Mouse (Mus musculus) 3T3-L1 (cell line): ENCODE results near the gene Rogdi.
A peak's percentile ranks its signal among the peaks of the same experiment; 100 is the strongest.

Experiments used
- DNase-seq: peaks from one replicate; pipeline ENCODE4 v3.0.0-alpha.2; 2015; ENCODE audit warnings: low read depth, low spot score

Gene Rogdi

DNA sequence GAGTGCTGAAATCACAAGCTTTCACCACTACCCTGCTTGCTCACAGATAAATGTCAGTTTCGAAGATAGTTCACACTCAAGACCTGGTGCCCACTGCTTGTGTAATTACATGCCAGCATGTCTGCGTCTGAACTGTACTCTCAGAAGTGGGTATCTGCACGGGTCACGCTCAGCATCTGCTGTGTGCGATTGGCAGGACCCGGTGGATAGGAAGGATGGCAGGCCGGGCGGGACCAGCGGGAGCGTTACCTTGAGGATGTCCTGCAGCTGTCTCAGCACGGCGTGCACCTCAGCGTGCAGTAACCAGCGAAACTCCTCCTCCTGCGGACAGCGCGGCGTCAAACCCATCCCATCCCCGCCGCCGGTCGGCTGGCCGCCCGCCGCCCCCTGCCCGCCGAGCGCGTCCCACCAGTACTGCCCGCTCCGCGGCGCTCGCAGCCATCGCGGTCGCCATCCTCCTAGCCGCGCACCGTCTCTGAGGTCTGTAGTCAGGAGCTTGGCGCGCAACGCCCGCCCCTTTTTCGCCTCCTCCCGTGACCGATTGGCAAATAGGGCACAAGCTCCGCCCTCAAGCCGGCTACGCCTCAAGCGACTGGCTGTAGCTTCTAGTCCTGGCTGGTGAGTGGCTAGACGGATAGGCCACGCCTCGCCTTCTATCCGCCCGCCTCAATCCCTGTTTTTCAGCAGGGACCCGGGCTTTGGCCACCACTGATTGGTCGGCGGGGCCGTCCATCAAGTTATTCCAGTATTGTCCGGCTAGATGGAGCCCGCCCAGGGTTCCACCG is at the start of gene Rogdi:
TSS of gene Rogdi (minus strand) at position 500 of the 785 bp plus-strand sequence.
- DNase-seq = peak; percentile 100

DNA sequence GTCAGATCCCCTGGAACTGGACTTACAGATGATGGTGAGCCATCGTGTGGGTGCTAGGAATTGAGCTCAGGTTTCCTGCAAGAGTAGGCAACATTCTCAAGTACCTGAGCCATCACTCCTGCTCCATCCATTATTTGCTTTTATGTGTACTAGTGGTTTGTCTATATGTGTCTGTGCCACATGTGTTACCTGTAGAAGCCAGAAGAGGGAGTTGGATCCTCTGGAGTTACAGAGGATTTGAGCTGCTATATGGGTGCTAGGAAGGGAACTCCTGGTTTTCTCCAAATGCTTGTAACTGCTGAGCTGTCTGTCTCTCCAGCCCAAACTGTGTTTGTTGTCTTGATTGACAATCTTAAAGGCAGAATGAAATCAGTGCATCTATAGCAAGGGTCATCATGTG is 44.8 kb upstream of the Rogdi start:
- peak; percentile 78 for DNase-seq

DNA sequence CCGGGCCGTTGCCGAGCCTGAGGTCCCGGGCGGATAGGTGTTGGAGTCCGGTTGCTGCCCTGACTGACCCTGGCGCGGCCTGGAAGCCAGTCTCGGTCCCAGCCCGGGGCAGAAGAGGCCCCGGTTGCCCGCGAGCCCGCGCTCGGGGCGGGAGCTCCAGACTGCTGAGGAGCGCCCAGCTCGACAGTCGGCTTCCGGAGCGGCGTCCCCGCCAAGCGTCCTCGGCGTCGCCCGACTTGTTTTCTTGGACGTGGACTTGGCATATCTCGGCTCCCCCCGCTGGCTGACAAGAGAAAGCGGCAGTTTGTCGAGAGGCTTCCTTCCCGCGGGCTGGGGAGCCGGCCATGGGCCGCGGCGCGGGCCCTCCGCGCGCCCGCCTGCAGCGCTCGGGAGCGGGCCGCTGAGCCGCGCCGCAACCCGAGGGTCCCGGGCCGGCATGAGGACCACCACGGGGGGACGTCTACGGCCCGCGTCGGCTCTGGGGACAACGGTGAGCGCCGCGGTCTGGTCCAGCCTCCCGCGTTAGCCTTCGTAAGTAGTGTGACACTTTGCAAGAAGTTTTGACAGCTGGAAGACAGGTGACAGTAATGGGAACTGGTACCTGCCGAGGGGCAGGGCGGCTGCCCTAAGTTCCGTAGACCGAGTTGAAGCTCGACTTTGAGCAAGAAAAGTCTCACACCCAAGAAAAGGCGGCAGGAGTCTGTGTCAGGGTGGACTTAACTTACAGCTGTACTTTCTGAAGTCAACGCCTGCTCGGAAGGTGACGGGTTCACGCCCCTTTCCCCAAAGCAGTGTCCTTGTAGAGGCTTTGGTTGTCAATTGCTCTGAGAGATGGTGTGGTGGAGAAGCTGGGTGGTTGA is 37.1 kb upstream of the Rogdi start:
- peak; percentile 76 for DNase-seq

DNA sequence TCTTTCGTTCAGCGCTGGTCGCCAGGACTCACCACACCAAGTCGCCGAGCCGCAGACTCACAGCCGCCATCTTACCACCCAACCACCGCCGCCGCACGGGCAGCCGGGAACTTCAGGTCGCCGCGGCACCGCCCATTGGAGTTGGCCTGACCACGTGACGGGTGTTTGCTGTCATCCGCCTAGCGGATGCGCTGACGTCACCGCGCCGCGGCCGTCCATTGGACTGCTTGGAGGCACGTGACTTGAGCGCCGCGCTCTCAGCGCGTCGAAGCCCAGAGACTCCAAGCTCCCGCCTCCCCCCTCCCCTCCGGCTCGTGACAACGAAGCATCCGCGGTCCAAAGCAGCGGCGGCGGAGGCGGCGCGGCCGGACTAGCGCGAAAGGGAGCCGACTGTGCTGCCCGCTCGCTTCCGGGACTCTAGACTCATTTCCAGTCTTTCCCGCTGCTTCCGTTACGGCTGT is 36.5 kb upstream of the Rogdi start, which contains the start of the genes Glyr1 and Ubn1:
TSS of gene Glyr1 (minus strand) at position 90 of the 461 bp plus-strand sequence.
TSS of gene Ubn1 (plus strand) at position 284 of the 461 bp plus-strand sequence.
- DNase-seq = peak; percentile 100

DNA sequence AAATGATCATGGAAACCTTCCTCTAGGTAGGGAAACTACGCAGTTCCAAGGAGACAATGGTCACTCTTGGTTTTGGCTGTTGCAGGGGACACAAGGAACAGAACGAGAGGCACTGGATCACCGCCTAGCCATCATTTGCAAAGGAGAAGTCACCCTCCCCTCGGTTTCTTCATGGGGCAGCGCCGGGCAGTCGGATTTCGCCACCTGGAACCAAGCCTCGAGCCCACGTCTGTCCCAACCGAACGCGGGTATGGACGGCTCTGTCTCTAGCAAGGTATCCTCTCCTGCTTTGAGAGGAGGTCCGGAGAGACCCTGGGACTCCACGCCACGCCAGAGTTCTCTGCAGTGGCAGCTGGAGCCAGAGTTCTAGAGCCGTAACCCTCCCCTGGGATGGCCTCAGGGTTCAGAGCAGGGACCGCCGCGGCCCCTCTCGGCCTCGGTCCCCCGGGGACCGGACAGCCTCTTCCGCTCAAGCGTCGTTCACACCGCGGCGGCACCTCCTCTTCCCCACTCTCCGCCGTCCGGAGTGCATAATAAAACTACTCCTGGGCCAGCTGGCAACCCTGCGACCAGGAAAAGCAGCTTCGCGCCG is 35.9 kb upstream of the Rogdi start:
- DNase-seq = no peak

DNA sequence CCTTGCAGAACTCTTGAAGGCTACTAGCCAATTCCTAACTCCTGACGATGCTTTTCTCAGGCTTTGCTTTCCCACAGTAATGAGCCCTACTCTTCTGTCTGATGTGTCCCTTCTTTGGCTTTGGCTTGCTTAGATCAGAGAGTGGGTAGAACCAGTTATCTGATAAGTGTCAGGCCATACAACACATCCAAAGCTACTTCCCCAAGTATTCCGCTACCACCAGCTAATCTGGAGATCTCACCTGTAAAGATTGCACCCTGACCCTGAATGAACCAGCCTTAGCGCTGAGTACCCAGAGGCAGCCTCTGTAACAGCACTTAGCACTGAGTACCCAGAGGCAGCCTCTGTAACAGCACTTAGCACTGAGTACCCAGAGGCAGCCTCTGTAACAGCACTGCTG is 32.0 kb upstream of the Rogdi start:
- no peak for DNase-seq

DNA sequence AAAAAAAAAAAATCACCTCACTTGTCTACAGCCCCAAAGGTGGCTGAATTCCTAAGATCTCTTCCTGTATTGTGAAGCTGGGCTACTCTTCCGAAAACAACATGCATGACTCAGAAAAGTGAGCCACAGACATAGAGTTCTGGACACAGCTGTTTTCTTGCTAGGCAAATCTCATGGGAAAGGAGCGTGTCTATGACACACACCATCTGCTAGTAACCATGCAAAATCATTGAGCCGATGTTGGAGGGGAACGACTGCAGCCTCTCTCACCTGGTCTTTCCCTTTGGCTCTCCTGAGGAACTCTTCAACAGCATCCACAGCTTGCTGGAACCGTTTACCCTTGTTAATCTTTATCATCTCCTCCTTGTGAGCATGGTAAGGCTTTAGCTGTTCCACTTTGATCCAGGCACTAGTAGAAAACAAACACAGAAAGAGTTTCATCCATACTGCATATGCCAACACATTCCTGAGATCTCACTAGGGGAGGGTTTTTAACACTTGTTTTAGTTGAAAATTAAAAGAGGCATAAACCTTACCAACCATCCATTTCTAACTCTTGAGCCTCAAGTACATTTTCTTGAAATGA is 23.4 kb upstream of the Rogdi start:
- no peak for DNase-seq

DNA sequence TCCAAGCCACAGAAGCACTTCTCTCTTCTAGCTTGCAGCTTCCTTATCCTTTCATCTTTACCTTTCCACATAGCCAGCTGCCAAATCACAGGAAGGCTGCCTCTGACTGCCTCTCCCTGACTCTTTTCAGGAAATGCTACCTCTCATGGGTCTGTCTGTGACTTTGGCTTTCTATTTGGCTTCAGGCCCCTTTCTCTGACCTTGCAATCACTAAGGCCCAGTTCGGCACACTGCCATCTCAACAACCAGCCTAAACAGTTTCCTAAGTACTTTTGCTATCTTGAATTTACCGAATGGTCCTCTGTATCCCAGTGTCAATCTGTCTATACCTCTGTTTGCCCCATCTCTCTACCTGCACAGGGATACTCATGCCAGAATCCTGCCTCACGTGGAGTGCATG is 22.2 kb upstream of the Rogdi start:
- DNase-seq = no peak

DNA sequence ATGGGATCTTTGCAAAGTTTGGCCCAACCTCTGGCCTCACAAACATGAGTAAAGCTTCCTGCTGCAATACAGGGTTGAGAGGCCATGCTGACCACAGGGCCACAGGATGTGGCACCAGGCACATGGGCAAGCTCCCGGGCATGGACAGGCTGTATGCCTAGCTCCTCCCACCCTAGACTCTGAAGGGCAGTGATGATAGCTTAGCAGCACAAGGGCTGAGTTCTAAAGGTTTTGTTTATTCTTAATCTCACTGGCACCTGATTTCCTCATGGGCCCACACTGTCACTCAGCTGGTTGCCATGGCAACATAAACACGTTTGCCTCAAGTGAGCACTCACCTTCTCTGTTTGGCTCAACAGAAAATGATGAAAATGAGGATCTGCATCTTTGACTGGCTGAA is 16.5 kb upstream of the Rogdi start:
- peak; percentile 19 for DNase-seq

DNA sequence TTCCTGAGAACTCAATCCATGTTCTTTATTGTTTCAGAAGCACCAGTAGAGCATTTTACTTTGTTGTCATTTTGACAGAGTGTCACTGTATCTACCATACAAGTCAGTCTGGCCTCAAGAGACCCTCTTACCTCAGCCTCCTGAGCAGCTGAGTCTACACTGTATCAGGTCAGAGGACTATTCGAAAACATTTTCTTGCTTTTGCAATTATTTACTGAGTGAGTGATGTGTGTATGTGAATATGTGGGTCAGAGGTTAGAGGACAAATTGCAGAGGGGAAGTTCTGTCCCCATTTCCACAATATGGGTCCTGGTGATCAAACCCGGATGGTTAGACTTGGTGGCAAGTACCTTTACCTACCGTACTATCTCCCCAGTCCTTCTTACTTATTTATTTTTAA is 10.7 kb upstream of the Rogdi start:
- DNase-seq = no peak

DNA sequence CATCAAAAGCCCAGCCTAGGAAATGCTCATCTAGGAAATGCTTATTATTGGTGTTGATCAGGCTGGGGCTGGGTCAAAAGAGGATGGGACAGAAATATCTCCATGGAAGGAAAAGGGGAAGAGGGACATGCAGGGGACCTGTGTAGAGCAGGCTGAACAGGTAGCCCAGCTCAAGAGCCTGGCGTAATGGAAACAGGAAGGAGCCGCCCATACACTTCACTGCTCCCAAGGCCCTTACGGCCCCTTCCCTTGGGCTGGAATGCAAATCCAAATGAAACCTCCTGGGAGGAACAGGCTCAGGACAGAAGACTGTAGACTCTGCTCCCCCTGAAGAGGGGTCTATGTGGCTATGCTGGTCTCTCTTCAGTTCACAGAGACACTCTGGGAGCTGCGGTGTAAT is 1.2 kb upstream of the Rogdi start:
- no peak for DNase-seq

DNA sequence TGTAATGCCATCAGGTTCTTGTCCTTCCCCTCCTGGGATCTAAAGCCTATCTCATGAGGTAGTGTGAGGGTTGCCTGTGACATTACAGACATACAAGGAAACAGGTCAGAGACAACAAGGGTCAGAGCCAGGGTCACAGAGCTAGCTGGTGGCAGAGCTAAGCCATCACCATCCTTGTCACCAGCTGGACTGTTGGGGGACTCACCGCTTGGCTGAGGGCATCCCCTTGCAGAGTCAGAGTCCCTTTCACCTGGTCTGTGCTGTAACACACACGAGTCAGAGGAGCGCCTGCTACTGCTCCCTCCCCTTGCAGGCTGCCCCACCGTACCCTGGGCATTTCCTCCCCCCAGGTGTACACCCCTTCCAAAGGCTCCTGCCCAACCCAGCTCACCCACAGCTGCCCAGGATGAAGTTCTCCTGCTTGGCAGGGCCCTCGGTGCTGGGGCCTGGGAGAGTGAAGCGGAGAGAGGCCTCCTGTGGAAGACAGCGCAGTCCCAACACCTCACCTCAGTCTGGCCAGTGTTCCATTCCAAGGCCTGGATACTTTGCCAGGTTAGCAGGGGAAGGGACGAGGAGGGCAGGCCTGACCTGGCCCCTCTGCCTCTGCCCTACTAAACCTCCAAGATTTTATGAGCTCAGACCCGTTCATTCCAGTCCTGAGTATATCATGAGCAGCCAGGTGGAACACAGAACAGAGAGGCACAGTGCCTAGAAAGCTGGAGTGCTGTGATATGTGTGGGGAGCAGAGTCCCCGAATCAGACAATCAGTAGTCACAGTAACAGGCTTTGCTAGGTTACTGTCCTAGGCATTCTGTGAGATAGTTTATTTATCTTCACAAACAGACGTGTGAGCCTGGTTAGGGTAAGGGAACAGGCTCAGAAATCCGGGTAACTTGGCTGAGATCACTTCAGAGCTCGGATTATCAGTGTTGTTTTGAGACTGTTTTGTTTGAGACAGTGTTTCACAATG is 1.0 kb downstream of the Rogdi start:
- DNase-seq = no peak

DNA sequence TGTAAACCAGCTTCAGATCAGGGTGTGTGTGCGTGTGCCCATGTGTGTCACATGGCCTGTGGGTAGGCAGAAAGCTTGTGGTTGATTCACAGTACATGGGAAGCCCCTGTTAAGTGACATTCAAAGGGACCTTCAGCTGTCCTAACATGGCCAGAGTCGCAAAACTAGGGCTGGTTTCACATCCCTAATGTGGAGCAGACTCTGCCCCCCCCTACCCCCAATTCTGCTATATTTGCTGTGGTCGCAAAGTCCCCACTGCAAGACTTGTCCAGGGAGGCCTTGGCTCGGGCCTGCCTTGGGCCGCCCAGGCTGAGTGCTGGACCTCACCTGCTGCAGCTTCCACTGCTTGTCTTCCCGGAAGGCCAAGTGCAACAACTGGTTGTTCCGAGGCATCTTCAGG is 2.1 kb downstream of the Rogdi start:
- DNase-seq = no peak

DNA sequence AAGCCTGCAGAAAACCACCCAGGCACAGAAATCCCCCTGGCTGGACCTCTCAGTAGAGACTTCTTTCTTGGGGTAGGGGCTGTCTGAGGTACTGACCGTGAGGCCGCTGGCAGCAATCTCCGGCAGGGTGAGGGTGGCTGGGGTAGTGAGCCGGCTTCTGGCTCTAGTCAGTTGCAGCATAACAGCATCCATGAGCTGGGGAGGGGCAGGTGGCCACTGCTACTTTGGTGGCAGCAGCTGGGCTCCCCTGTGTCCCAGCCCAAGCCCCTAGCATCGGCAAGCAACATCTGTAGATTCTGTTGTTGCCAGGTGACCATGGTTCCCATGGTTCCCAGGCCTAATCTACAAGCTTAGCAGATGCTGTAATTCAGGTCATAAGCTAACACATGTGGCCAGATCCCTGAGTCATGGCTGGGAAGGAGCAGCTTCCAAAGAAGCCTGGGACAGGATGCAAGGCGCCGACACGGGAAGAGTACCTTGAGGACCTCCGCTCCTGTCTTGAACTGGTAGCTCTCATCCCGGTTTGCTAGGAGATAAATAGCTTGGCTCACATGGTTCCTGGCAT is 2.9 kb downstream of the Rogdi start:
- peak; percentile 53 for DNase-seq

DNA sequence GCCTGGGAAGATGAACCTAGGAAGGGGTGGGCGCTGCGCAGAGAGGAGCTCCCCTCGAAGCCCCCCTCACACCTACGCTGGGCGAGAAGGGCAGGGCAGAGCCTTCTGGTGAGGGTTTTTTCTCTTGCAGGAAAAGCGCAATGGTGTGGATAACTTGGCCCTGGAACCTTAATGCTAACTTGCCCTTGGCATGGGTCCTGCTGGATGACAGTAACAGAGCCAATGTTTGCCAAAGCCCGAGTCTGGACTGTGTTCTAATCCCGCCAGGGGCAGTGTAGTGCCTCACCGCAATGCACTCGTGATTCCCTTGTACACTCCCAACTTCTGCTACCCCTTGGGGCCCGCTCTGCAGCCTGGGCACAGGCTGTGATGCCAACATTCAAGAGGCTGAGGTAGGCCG is 5.3 kb downstream of the Rogdi start:
- DNase-seq = no peak

DNA sequence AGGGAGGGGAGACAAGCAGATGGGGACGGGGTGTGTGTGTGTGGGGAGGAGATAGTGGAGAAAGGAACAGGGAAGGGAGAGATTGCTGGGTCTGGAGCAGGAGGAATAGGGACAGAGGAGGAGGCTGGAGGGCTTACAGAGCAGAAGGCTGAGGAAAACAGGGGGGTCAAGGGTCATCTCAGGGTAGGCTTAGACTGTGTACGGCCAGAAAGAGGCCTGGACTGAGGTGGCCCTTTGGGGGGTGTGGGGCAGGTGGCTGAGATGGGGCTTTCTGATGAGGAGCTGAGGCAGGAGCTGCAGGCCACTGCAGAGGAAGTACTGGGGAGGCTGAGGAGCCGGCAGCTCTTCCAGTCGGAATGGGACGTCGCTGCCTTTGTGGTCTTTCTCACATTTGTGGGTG is 5.9 kb downstream of the Rogdi start:
- DNase-seq = no peak

DNA sequence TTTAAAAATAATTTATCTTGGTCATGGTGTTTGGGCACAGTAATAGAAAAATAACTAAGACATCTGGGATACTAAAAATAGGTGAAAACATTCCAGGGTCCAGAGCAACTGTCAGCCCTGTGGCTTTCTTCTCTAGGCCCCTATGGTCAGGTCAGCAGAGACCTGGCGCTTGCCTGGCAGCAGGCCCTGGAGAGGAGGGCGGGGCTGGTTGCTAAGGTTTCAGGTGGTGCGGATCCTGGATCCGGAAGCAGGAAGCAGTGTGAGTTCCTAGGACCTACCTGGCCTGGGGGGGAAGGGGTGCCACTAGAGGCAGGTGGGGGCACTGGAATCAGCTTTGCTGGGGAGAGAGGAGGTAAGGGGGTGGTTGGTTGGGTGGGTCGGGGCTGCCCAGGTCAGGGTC is 6.3 kb downstream of the Rogdi start, which contains the start of gene Smim22:
TSS of gene Smim22 (plus strand) at position 222 of the 400 bp plus-strand sequence.
- no peak for DNase-seq

DNA sequence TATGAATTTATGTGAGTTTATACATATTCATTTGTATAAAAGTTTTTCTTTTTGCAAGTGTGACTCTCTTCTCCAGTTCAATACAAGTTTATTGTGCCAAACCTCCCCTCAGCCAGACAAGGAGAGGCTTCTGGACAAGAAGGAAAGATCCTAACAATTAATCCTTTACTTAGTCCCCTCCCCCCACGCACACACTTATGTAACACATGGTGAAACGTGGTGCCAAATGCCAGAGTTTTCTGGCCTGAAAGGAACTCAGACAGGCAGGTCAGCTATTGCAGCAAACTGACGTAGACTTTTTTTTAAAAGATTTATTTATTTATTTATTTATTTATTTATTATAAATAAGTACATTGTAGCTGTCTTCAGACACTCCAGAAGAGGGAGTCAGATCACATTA is 12.7 kb downstream of the Rogdi start:
- no peak for DNase-seq

DNA sequence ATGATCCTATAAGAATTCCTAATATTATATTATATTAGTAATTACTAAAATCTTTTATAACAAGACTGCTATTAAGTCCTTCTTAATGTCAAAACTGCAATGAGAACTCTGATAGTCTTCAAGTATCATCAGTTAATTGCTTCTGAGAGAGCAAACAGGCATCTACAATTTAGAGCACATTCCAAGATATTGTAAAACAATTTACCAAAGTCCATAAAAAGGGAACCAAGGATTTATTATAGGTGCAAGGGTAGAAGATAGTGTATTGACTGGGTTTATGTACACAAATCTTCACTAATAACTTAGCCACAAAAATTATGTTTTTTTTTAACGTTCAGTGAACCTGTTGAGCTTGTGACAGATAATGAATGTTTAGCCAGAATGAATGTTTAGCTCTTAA is 14.4 kb downstream of the Rogdi start:
- DNase-seq = no peak

DNA sequence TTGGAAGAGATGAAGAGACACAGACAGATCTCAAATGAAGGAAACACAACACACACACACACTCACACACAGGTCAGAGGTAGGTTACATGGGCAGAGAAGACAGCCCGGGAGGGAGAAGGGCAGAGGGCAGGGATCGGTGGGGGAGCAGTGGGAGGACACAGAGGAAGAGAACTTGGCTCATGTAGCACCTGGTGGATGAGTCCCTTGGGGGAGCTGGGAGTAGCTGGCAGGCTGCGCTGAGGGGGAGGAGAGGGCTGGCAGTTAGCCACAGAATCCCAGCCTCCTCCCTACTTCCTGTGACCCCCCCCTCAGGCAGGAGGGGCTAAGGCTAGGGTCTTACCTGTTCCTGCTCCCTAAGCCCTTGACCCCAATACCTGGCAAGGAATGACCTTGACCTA is 15.8 kb downstream of the Rogdi start, which contains the start of gene Sept12:
TSS of gene Sept12 (minus strand) at position 300 of the 400 bp plus-strand sequence.
- DNase-seq = no peak
